Comparison of ENCODE assay signal across 13 mouse cellular contexts in genomic region chr14:76185358-76185757, GRCm38 (mm10).
"Had no signal": no experiment of that assay in that cellular context is flagged by ENCODE, and none has a peak within 500 bp of the region (broad histone marks: within the 10 kb centered on the region; RNA-seq: fewer than 3 reads in every experiment).

No protein-coding gene starts in this region.

- H3K4me2 ChIP-seq: hindbrain, embryonic 15.5 days; limb, embryonic 13.5 days; liver, embryonic 11.5 days; liver, embryonic 15.5 days had no signal

- H3K36me3 ChIP-seq: hindbrain, embryonic 15.5 days; limb, embryonic 13.5 days; liver, embryonic 15.5 days had no signal

- H3K9ac ChIP-seq: hindbrain, embryonic 15.5 days; limb, embryonic 13.5 days; liver, embryonic 15.5 days had no signal

- H3K27me3 ChIP-seq: hindbrain, embryonic 15.5 days; limb, embryonic 13.5 days; liver, embryonic 15.5 days had no signal

- H3K27ac ChIP-seq: hindbrain, embryonic 15.5 days; layer of hippocampus, adult 2 months; limb, embryonic 13.5 days; liver, embryonic 15.5 days had no signal

- DNase-seq: left cerebral cortex, postnatal 4 days; lung, adult 2 months; lung, postnatal 36 days; right cerebral cortex, postnatal 4 days; spleen, adult 18-20 months; thymus, adult 18-20 months; thymus, postnatal 14 days had no signal

- H3K4me3 ChIP-seq: hindbrain, embryonic 15.5 days; layer of hippocampus, adult 2 months; limb, embryonic 13.5 days; liver, embryonic 15.5 days had no signal

- H3K4me1 ChIP-seq: liver, embryonic 15.5 days had no signal

- ATAC-seq: lung, postnatal 0 days had no signal

- H3K9me3 ChIP-seq: hindbrain, embryonic 15.5 days; limb, embryonic 13.5 days; liver, embryonic 15.5 days had no signal
